Mouse (Mus musculus): Measurements from ENCODE around the gene Cacna1e.
A peak's percentile ranks its signal among the peaks of the same experiment; 100 is the strongest.

Cacna1e gene

GRCm38 (mm10) chr1:154788069-154788468 lies 96.2 kb downstream of the Cacna1e start:
- DNase-seq (ENCODE audit: inconsistent age in 2 of 2, low spot score in 1 of 2) = peak; percentile 45 to 85

- no peak for DNase-seq (ENCODE audit: inconsistent age in 2 of 2, low spot score in 1 of 2)
Measured at GRCm38 (mm10) chr1:154787418-154787817, 96.9 kb downstream of the Cacna1e start.

DNA sequence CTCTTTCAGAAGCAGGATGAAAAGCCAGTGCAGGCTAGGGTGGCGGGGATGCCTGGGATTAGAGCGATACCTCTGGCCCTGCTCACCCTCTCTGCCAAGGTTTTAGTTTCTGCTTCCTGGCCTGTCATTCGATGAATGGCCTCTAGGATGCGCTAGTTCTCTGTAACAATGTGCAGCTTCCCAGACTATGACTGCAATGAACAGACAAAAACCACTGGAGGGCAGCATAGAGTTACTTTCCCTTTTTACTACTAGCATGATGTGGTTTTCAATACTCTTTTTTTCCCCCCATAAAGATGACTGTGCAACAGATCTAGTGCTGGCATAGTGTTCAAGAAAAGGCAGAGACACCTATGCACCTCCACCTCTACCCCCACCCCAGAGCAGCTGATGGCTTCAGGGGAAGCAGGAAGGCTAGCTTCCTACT lies 98.0 kb downstream of the Cacna1e start:
- DNase-seq (ENCODE audit: inconsistent age in 2 of 2, low spot score in 1 of 2) = peak; percentile 70 to 92

GRCm38 (mm10) chr1:154784862-154785261 lies 99.4 kb downstream of the Cacna1e start:
- no peak for DNase-seq (ENCODE audit: inconsistent age in 2 of 2, low spot score in 1 of 2)

- DNase-seq (ENCODE audit: inconsistent age in 2 of 2, low spot score in 1 of 2) = no peak
Measured at GRCm38 (mm10) chr1:154783521-154783920, 100.8 kb downstream of the Cacna1e start.

DNA sequence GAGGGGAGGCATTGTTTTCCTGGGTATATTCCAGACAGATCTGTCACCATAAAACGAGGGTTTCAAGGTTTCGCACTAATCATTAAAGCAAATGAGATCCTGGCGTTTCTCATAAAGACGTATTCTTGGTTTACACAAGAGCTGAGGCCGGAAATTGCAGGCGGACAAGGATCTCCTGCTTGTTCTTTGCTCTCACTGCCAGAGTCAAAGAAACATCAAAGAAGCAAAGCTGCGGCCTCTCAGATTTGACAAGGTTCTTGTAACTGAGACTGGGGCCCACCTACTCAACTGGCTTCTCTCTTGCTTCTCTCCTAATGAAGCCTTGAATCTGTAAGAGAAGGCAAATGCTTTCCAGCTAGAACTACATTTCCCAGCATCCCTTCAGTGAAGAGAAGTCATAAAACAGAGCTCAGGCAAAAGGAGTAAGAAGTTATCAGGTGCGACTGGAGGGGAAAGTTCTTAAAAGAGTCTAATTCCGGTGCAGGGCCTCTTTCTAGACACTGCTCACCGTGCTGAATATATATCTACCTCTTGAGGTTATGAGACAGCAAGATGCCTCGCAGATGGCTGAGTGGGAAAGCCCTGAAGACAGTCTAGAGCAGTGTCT lies 104.3 kb downstream of the Cacna1e start:
- no peak for DNase-seq (ENCODE audit: inconsistent age in 2 of 2, low spot score in 1 of 2)

GRCm38 (mm10) chr1:154776344-154776743 lies 108.0 kb downstream of the Cacna1e start:
- DNase-seq (ENCODE audit: inconsistent age in 2 of 2, low spot score in 1 of 2) = no peak

DNA sequence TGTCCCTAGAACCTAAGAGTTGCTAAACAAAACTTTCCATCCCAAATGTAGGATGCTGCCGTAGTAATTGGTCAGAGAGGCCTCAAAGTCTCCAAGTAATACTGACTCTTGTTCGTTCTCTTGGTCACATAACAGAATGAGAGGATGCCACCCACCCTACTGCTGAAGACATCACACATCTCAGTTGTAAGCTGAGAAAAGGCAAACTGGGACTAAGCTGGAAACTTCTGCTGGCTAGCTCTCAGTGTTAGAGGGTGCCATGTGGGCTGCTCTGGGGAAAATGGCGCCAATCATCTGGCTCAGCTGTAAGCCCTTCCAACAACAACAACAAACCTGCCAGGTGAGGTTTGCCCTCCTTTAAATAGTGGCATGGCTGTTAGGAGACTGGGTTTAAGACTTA lies 109.8 kb downstream of the Cacna1e start:
- no peak for DNase-seq (ENCODE audit: inconsistent age in 2 of 2, low spot score in 1 of 2)

DNA sequence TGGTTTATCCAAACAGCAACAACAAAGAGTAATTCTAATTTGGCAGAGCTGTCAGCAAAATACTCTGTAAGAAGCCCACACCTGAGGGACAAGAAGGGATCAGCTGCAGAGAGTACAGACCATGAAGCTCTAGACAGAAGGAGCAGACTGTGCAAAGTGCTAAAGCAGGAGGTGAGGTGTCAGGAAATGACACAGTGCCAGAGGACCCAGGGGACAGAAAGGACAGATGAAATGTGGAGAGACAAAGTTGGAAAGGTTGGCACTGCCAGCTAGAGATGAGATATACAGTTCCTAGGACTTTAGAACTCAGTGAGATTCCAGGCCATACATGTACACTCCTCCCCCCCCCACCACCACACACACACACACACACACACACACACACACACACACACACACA lies 113.2 kb downstream of the Cacna1e start:
- DNase-seq (ENCODE audit: inconsistent age in 2 of 2, low spot score in 1 of 2) = no peak

GRCm38 (mm10) chr1:154770542-154770941 lies 113.8 kb downstream of the Cacna1e start:
- DNase-seq (ENCODE audit: inconsistent age in 2 of 2, low spot score in 1 of 2) = no peak

- no peak for DNase-seq (ENCODE audit: inconsistent age in 2 of 2, low spot score in 1 of 2)
Measured at GRCm38 (mm10) chr1:154763132-154763531, 121.2 kb downstream of the Cacna1e start.

- no peak for DNase-seq (ENCODE audit: inconsistent age in 2 of 2, low spot score in 1 of 2)
Measured at GRCm38 (mm10) chr1:154752081-154752480, 132.2 kb downstream of the Cacna1e start.

- DNase-seq (ENCODE audit: inconsistent age in 2 of 2, low spot score in 1 of 2) = no peak
Measured at GRCm38 (mm10) chr1:154748531-154748930, 135.8 kb downstream of the Cacna1e start.

- no peak for DNase-seq (ENCODE audit: inconsistent age in 2 of 2, low spot score in 1 of 2)
Measured at GRCm38 (mm10) chr1:154745241-154745640, 139.1 kb downstream of the Cacna1e start.

DNA sequence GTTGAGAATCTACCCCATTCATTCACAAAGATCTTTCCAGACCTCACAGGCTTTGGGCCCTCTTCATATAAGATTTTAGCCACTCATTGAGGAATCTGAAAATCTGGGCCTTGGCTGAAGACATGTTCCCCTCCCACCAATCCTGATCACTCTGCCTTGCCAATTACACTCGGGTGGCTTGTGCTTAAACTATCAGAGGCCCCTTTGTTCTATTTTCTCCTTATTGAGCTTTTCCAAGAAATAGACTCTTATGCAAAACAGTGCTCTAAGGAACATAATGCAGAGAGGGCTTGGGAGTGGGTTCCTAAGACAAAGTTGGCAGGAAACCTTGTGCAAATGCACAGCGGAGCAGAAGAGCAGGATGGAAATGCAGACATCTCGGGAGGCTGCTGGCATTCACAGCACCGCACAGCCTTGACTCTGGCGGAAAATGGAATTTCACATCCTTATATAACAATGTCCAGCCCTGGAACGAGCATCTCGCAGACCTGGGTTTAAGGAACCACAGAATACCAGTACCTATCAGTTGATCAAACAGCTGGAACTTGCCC lies 153.8 kb downstream of the Cacna1e start:
- no peak for DNase-seq (ENCODE audit: inconsistent age in 2 of 2, low spot score in 1 of 2)

GRCm38 (mm10) chr1:154729269-154729980 lies 154.9 kb downstream of the Cacna1e start:
- peak; percentile 66 to 91 for DNase-seq (ENCODE audit: inconsistent age in 2 of 2, low spot score in 1 of 2)

GRCm38 (mm10) chr1:154728682-154729081 lies 155.6 kb downstream of the Cacna1e start:
- DNase-seq (ENCODE audit: inconsistent age in 2 of 2, low spot score in 1 of 2) = no peak

DNA sequence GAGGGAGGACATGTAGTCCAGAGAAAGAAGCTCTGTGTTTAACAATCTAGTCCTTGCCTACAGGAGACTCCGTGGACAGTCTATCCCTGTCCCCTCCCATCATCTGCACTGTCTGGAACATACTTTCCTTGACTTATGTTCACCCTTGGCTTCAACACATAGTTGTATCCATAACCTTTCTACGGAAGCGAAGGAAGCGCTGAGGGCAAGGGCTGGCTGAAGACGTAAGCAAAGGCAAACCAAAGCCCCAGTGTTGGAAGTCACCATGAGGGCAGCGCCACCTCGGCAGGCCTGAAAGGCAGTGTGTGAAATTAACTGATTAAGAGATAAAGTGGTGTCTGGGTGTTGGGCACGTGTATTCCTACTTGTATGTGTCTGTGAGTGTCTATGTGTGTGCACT lies 156.6 kb downstream of the Cacna1e start:
- DNase-seq (ENCODE audit: inconsistent age in 2 of 2, low spot score in 1 of 2) = no peak

GRCm38 (mm10) chr1:154726361-154727161 lies 157.7 kb downstream of the Cacna1e start:
- DNase-seq (ENCODE audit: inconsistent age in 2 of 2, low spot score in 1 of 2) = peak in 1 of 2 experiments; percentile 42

- DNase-seq (ENCODE audit: inconsistent age in 2 of 2, low spot score in 1 of 2) = no peak
Measured at GRCm38 (mm10) chr1:154725356-154726320, 158.7 kb downstream of the Cacna1e start.
